ENCODE assay signal across 27 mouse cellular contexts in genomic region chr17:50410296-50410695, GRCm38 (mm10).
"Had no signal": no experiment of that assay in that cellular context is flagged by ENCODE, and none has a peak within 500 bp of the region (broad histone marks: within the 10 kb centered on the region; RNA-seq: fewer than 3 reads in every experiment).

No protein-coding gene starts in this region.

- H3K27ac ChIP-seq: embryonic facial prominence, embryonic 10.5 days; embryonic facial prominence, embryonic 12.5 days; embryonic facial prominence, embryonic 13.5 days; embryonic facial prominence, embryonic 15.5 days; forebrain, embryonic 10.5 days; forebrain, embryonic 12.5 days; forebrain, embryonic 13.5 days; forebrain, embryonic 15.5 days; gastrocnemius, adult 2 months; heart, embryonic 10.5 days had no signal

- H3K36me3 ChIP-seq: embryonic facial prominence, embryonic 10.5 days; embryonic facial prominence, embryonic 12.5 days; embryonic facial prominence, embryonic 13.5 days; embryonic facial prominence, embryonic 15.5 days; forebrain, embryonic 10.5 days; forebrain, embryonic 12.5 days; forebrain, embryonic 15.5 days; heart, embryonic 10.5 days; heart, embryonic 12.5 days had no signal

- ATAC-seq: forebrain, embryonic 13.5 days; forebrain, embryonic 14.5 days; forebrain, embryonic 15.5 days; forebrain, embryonic 16.5 days; forebrain, postnatal 0 days had no signal

- H3K27me3 ChIP-seq: embryonic facial prominence, embryonic 12.5 days; embryonic facial prominence, embryonic 13.5 days; embryonic facial prominence, embryonic 15.5 days; forebrain, embryonic 12.5 days; forebrain, embryonic 13.5 days; forebrain, embryonic 15.5 days had no signal

- H3K4me3 ChIP-seq: embryonic facial prominence, embryonic 10.5 days; embryonic facial prominence, embryonic 12.5 days; embryonic facial prominence, embryonic 13.5 days; embryonic facial prominence, embryonic 15.5 days; erythroblast, embryonic 14.5 days; forebrain, embryonic 10.5 days; forebrain, embryonic 12.5 days; forebrain, embryonic 13.5 days; forebrain, embryonic 15.5 days; gastrocnemius, adult 2 months; heart, embryonic 10.5 days; heart, embryonic 12.5 days had no signal

- H3K9ac ChIP-seq: embryonic facial prominence, embryonic 12.5 days; embryonic facial prominence, embryonic 13.5 days; embryonic facial prominence, embryonic 15.5 days; forebrain, embryonic 12.5 days; forebrain, embryonic 13.5 days; forebrain, embryonic 15.5 days; forebrain, postnatal 0 days; heart, embryonic 12.5 days had no signal

- DNase-seq: cerebellum, adult 9-10 months; cerebellum, adult 9-11 months; cerebellum, postnatal 10 days; cerebellum, postnatal 14 days; cerebellum, postnatal 25 days; cerebellum, postnatal 36 days; embryo, embryonic 11 days; forebrain, postnatal 0 days; gastrocnemius, adult 2 months; gastrocnemius, postnatal 10 days; gastrocnemius, postnatal 14 days; gastrocnemius, postnatal 25 days; gastrocnemius, postnatal 36 days; heart, adult 18-20 months had no signal

- H3K4me1 ChIP-seq: forebrain, embryonic 12.5 days; heart, embryonic 12.5 days had no signal
